Mouse (Mus musculus) thymus, adult 2 months (tissue): Measurements from ENCODE around the gene Pde6d. TPM values are rescaled to one million over a fixed set of nuclear protein-coding genes. Genes with fewer than 3 reads are reported as not detected.

Source experiments
- DNase-seq: peaks from one replicate; pipeline ENCODE4 v3.0.0; 2021
- H3K27ac ChIP-seq: fragments of 200-500 bp; 2 replicates; pipeline ENCODE4 v1.5.1; 2012; ENCODE audit warnings: low read length, control low read depth; ENCODE audit not compliant: control insufficient read depth, insufficient read depth
- H3K27me3 ChIP-seq: fragments of 200-500 bp; 2 replicates; pipeline ENCODE4 v1.6.1; 2012; ENCODE audit warnings: mild to moderate bottlenecking, low read length, moderate library complexity, mixed read lengths; ENCODE audit not compliant: control insufficient read depth, insufficient read depth
- H3K36me3 ChIP-seq: fragments of 200-500 bp; 2 replicates; pipeline ENCODE4 v1.6.1; 2012; ENCODE audit warnings: mild to moderate bottlenecking, low read length, moderate library complexity; ENCODE audit not compliant: control insufficient read depth, insufficient read depth
- H3K4me1 ChIP-seq: fragments of 200-500 bp; replicated peaks from 2 replicates; pipeline ENCODE4 v1.6.1; 2012; ENCODE audit warnings: low read length; ENCODE audit not compliant: control insufficient read depth, insufficient read depth
- H3K4me3 ChIP-seq: fragments of 200-500 bp; 2 replicates; pipeline ENCODE4 v1.5.1; 2012; ENCODE audit warnings: mild to moderate bottlenecking, low read length, control low read depth, moderate library complexity; ENCODE audit not compliant: control insufficient read depth, insufficient read depth
- CTCF ChIP-seq: fragments of 200-500 bp; IDR thresholded peaks from 2 replicates; pipeline ENCODE4 v1.5.1; 2012; ENCODE audit warnings: mild to moderate bottlenecking, control low read depth, low read length, moderate library complexity, borderline replicate concordance; ENCODE audit not compliant: control insufficient read depth, poor library complexity, insufficient read depth; ENCODE audit errors: extremely low read depth
- POLR2A ChIP-seq: fragments of 200-500 bp; IDR thresholded peaks from 2 replicates; pipeline ENCODE4 v1.6.1; 2012; ENCODE audit warnings: mild to moderate bottlenecking, low read length, control low read depth, moderate library complexity; ENCODE audit not compliant: control insufficient read depth, poor library complexity, insufficient read depth; ENCODE audit errors: extremely low read depth
- WGBS: fragments of 180-500 bp; shearing (Covaris S2); methylation state at CpG from one replicate; pipeline ENCODE4 v1.1.7; 2018; 5-methylcytosine and 5-hydroxymethylcytosine counted together
- polyA plus RNA-seq: library from polyadenylated mRNA; depleted of rRNA; stranded (reverse); fragments of >200 nt; gene quantifications from 2 replicates; pipeline ENCODE4 v1.2.3, GENCODE M21; 2012

The Pde6d gene
- polyA plus RNA-seq, 1 experiment, result 23.4 TPM

DNA sequence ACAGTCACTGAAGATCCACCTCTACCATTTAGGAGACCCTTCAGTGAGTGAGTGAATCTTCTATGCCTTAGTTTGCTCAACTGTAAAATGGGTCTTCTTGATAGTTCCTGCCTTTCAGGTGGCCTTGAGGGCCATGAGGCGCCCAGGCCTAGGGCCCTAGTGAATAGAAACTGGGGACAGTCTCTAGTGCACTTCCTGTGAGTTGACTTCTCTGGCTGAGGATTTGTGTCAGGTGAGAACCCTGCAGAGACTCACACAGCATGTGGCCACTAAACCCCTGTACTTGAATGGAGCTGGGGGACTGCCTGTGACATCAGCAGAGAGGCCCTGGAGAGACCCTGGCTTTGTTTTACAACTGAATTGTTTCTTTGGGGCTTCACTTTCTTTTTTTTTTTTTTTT lies 72.2 kb downstream of the Pde6d start:
- Histone ChIP-seq H3K27me3 (no peaks in the 10 kb centered on the region), H3K4me3 (no peak overlapping the region), H3K4me1 (peaks cover 31% of the 10 kb centered on the region), H3K36me3 (no peaks in the 10 kb centered on the region), H3K27ac (no peak overlapping the region)
- no peak for TF ChIP-seq POLR2A
- no peak for TF ChIP-seq CTCF
- WGBS, result 82% methylated on average over 1 of the region's 1 CpGs
- DNase-seq, result no peak

DNA sequence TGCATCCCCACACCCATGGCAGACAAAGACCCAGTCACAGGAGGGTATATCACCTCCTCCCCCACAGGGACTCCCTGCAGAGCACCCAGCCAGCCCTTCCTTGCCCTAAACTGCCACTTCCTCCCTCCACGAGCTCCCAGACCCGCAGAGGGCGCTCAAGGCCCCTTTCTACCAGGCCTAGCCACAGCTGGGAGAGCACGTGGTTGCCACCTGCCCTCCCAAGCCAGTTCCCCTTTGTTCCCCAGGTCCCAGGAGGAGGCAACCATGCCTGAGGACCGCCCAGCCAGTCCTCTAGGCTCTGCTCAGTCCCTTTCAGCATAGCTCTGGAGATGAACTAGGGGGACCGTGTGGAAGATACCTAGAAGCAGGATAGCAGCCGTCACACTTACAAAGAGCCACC lies 73.0 kb downstream of the Pde6d start:
- H3K27me3 ChIP-seq, result no peaks in the 10 kb centered on the region
- peak overlapping the region; percentile 37; the same call in 1 of the 2 replicates for H3K27ac ChIP-seq
- H3K4me1 ChIP-seq, result peaks cover 36% of the 10 kb centered on the region
- no peaks in the 10 kb centered on the region for H3K36me3 ChIP-seq
- peak; percentile 92 for TF ChIP-seq CTCF
- peak; percentile 46; the same call in 1 of the 2 replicates for TF ChIP-seq POLR2A
- DNase-seq, result peak; percentile 99
- WGBS, result 4% methylated on average over 7 of the region's 7 CpGs
- no peak overlapping the region for H3K4me3 ChIP-seq

DNA sequence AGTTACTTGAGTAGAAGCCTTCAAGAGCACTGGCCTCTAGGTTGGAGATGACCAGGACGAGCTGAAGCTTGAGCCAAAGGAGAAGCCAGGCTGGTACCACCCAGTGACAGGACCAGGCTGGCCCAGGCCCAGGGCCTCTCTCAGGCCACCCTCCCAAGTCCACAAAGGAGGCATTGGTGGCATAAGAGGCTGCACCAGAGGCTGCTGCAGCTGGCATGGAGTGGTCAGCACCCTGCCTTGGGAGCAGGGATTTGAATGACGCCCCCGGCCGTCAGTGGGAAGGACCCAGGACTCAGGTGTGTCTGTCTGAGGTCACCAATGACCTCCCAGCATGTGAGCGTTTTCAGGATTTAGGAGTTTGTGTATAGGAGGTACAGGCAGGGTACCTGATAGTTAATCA lies 74.6 kb downstream of the Pde6d start:
- Histone ChIP-seq H3K27ac (no peak overlapping the region), H3K27me3 (no peaks in the 10 kb centered on the region), H3K36me3 (no peaks in the 10 kb centered on the region), H3K4me1 (peaks cover 46% of the 10 kb centered on the region), H3K4me3 (no peak overlapping the region)
- over 99% methylated on average over 5 of the region's 5 CpGs for WGBS
- TF ChIP-seq POLR2A (no peak), CTCF (no peak)
- DNase-seq, result no peak

DNA sequence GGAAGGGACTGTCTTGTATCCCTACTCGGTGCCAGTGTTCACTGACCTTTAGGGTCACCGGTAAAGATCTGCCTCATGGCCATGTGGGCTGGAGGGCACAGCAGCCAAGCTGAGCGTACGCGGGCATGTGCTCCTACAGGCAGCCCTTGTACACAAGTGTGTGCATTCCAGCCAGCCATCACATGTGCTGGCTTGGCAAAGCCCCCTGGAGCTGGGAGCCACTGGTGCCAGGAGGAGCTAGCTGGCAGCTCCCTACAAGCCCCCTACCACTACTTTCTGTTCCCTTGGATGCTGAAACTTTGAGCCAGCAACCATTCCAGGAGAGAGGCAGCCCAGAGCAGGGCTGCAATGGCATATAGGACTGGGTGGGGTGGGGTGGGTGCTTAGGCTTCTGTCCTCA lies 76.0 kb downstream of the Pde6d start:
- Histone ChIP-seq H3K27me3 (no peaks in the 10 kb centered on the region), H3K4me1 (peaks cover 54% of the 10 kb centered on the region), H3K36me3 (no peaks in the 10 kb centered on the region), H3K27ac (no peak overlapping the region), H3K4me3 (no peak overlapping the region)
- WGBS, result 97% methylated on average over 5 of the region's 5 CpGs
- TF ChIP-seq POLR2A (no peak), CTCF (no peak)
- no peak for DNase-seq

DNA sequence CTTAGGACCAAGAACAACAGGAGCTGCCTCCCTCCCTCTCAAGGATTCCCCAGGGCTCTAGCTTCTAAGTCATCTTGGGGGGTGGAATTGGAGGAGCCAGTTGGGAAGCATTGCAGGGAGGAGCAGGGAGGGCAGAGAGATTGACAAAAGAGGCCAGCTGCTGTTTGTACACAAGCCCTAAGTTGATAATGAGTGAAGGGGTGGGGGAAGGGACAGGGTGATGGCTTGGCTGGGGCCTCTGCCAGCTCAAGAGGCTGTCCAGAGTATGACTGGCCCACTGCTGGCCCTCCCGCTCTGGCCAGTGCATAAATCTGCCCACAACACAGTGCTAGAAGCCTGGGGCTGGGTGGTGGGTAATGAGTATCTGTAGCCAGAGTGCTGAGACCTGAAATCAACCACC lies 77.0 kb downstream of the Pde6d start:
- no peak for DNase-seq
- no peak overlapping the region for H3K4me3 ChIP-seq
- no peak for TF ChIP-seq CTCF
- TF ChIP-seq POLR2A, result no peak
- H3K27ac ChIP-seq, result peak overlapping the region; percentile 56
- H3K27me3 ChIP-seq, result no peaks in the 10 kb centered on the region
- WGBS, result 43% methylated on average over 1 of the region's 1 CpGs
- H3K4me1 ChIP-seq, result peaks cover 58% of the 10 kb centered on the region
- H3K36me3 ChIP-seq, result no peaks in the 10 kb centered on the region

DNA sequence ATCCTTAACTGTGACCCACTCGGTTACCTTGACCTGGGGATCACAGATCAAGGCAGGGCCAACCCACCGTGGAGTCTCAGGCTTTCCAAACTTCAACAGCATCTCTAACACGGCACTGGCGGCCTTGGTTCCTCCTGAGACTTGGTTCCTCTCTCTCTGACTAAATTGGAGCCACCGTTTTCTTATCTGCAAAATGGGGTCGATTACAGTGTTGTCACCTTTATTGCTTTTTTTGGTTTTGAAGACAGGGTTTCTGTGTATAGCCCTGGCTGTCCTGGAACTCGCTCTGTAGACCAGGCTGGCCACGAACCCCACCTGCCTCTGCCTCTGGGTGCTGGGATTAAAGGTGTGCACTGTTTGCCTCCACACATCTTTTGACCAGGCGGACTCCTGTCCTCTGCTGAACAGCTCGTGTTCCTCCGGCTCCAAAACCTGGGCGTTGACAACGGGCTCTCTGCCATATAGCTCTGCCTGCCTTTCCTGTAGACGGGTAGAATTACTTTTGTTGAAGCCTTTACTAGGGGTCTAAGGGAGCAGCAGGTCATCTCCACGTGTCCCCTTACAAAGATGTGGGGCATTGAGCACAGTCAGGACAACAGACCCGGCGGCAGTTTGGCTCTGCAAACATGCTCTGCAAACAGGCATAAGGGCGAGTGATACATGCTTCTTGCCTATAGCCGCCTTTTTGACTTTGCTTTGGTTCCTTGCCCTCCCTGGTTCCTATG lies 77.6 kb downstream of the Pde6d start:
- no peak for DNase-seq
- TF ChIP-seq CTCF, result no peak
- no peak for TF ChIP-seq POLR2A
- WGBS, result 17% methylated on average over 19 of the region's 19 CpGs
- Histone ChIP-seq H3K4me1 (peaks cover 57% of the 10 kb centered on the region), H3K36me3 (no peaks in the 10 kb centered on the region), H3K27me3 (no peaks in the 10 kb centered on the region), H3K4me3 (peak overlapping the region; percentile 57), H3K27ac (peak overlapping the region; percentile 56)
